Mouse (Mus musculus): Measurements from ENCODE around the gene Zfp607a. TPM values are rescaled to one million over a fixed set of nuclear protein-coding genes. Genes with fewer than 3 reads are reported as not detected.

Zfp607a gene
- polyA plus RNA-seq (2016; fragmentation: Nextera tagmentation; extraction: Ambion mirVana): 3.7 and 4.4 TPM in 2 replicates

DNA sequence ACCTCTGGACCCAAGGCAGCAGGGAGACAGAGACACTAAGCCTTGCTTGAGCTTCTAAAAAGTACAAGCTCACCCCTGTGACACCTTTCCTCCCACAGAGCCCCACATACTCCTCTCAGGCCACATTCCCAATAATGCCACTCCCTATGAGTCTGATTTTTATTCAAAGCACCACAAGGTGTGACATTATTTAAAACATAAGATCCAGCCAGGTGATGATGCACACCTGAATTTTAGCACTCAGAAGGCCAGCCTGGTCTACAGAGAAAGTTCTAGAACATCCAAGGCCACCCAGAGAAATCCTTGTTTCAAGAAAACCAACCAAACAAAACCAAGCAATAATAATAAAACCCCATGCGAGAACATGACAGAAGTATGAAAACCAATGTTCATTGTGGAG lies at the start of gene Zfp607a:
TSS of gene Zfp607a (plus strand) at position 301 of the 400 bp plus-strand sequence.
- Histone ChIP-seq H3K36me3 (peaks cover 18% of the 10 kb centered on the region), H3K9me3 (replicated peaks) (no peaks in the 10 kb centered on the region), H3K27me3 (replicated peaks) (no peaks in the 10 kb centered on the region), H3K27ac (ENCODE audit: poor library complexity, severe bottlenecking) (no peak within 1 kb of the TSS), H3K4me1 (replicated peaks) (peaks cover 12% of the 10 kb centered on the region), H3K4me3 (no peak within 1 kb of the TSS), H3K9ac (no peak within 1 kb of the TSS), H3K4me2 (no peak within 1 kb of the TSS)
- no peak for ATAC-seq (ENCODE audit: insufficient number of reproducible peaks, low FRiP score)
- 89% methylated on average over 1 of the region's 1 CpGs for WGBS

DNA sequence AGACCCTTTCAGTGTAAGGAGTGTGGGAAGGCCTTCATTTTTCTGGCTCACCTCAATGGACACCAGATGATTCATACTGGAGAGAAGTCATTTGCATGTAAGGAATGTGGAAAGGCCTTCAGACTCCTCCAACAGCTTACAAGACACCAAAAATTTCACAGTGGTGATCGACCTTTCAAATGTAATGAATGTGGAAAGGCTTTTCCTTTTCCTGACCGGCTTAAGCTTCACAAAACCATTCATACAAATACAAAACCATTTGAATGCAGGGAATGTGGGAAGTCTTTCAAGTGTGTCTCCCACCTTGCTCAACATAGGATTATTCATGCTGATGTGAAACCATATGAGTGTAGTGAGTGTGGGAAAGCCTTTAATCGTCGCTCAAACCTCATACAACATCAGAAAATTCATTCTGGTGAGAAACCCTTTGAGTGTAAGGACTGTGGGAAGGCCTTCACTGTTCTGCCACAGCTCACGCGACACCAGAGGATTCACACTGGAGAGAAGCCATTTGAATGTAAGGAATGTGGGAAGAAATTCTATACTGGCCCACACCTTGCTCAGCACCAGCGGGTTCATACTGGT lies 38.7 kb upstream of the Zfp607a start:
- ATAC-seq (ENCODE audit: insufficient number of reproducible peaks, low FRiP score): no peak
- no peak overlapping the region for H3K9ac ChIP-seq
- WGBS: 93% methylated on average over 7 of the region's 7 CpGs
- H3K4me1 ChIP-seq (replicated peaks): no peaks in the 10 kb centered on the region; the same call in 1 of the 2 replicates
- no peak overlapping the region for H3K4me2 ChIP-seq
- H3K27ac ChIP-seq (ENCODE audit: poor library complexity, severe bottlenecking): no peak overlapping the region
- H3K27me3 ChIP-seq (replicated peaks): no peaks in the 10 kb centered on the region
- peaks cover 44% of the 10 kb centered on the region for H3K36me3 ChIP-seq
- no peaks in the 10 kb centered on the region for H3K9me3 ChIP-seq (replicated peaks)
- no peak overlapping the region for H3K4me3 ChIP-seq

DNA sequence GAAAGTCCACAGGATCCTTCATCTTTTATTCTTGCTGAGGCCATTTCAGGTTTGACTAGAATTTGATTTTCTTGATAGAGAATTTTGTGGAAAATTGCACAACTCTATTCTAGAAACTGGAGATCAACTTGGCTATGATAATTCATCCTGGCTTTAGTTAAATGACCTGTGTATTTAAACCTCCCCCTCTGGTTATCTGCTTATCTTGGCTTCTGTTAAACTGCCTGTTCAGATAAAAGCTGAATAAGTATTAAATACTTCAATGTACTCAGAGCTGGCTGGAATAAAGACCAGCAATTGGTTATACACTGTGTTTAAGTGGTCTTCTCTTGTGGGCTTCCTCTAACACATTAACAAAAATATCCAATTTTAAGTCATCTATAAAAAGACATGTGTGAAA lies 34.7 kb upstream of the Zfp607a start:
- no peak overlapping the region for H3K4me3 ChIP-seq
- peaks cover 4% of the 10 kb centered on the region; the same call in 1 of the 2 replicates for H3K9me3 ChIP-seq (replicated peaks)
- H3K36me3 ChIP-seq: peaks cover 21% of the 10 kb centered on the region
- H3K9ac ChIP-seq: no peak overlapping the region
- ATAC-seq (ENCODE audit: insufficient number of reproducible peaks, low FRiP score): no peak
- no peaks in the 10 kb centered on the region; the same call in 1 of the 2 replicates for H3K4me1 ChIP-seq (replicated peaks)
- H3K27me3 ChIP-seq (replicated peaks): no peaks in the 10 kb centered on the region
- H3K27ac ChIP-seq (ENCODE audit: poor library complexity, severe bottlenecking): no peak overlapping the region
- no peak overlapping the region for H3K4me2 ChIP-seq

DNA sequence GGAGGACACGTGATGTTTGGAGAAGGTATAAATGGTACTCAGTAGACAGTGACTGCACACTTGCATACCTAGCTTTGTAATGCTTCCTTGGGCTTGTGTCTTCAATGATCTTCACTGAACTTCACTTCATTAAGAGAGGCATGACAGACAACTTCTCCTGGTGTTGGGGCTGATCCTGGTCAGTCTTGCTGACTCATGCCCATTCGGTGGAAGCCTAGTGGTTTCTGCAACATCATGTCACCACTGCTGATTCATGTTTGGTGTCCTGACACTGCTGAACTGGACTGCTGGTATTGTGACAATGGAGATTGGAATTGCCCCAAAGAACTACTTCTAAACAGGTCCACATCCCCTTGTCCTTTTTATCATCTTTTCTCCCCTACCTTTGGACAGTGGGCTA lies 23.2 kb upstream of the Zfp607a start:
- H3K27me3 ChIP-seq (replicated peaks): 0 out of 2 replicates have a peak, but pooled peaks cover 7% of the 10 kb centered on the region
- no peaks in the 10 kb centered on the region for H3K9me3 ChIP-seq (replicated peaks)
- 67% methylated on average over 2 of the region's 2 CpGs for WGBS
- no peak overlapping the region for H3K9ac ChIP-seq
- no peak overlapping the region for H3K27ac ChIP-seq (ENCODE audit: poor library complexity, severe bottlenecking)
- no peaks in the 10 kb centered on the region for H3K36me3 ChIP-seq
- no peak overlapping the region for H3K4me3 ChIP-seq
- peak; percentile 60; the same call in 1 of the 2 replicates for ATAC-seq (ENCODE audit: insufficient number of reproducible peaks, low FRiP score)
- H3K4me2 ChIP-seq: no peak overlapping the region
- H3K4me1 ChIP-seq (replicated peaks): peaks cover 3% of the 10 kb centered on the region

DNA sequence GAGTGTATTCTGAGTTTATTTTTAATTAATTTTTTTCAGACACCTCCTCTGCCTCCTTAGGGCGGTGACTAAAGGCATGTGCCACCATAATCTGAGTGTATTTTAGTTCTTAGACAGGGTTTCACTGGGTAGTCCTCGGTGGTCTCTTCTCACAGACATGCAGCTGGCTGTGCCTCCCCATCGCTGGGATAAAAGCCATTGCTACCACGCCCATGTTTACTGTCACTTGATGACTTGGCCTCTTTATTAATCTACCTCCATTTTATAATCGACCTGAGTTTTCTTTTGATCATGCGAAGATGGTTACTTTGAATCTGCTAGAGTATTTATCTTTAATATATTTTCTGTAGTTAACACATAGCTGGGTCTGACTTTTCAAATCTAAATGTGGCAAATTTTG lies 19.4 kb upstream of the Zfp607a start:
- Histone ChIP-seq H3K4me2 (peak overlapping the region; percentile 67), H3K4me1 (replicated peaks) (peaks cover 10% of the 10 kb centered on the region), H3K9me3 (replicated peaks) (no peaks in the 10 kb centered on the region), H3K27ac (ENCODE audit: poor library complexity, severe bottlenecking) (peak overlapping the region; percentile 81), H3K9ac (peak overlapping the region; percentile 83), H3K27me3 (replicated peaks) (no peaks in the 10 kb centered on the region), H3K36me3 (peaks cover 7% of the 10 kb centered on the region; the same call in 1 of the 2 replicates), H3K4me3 (peak overlapping the region; percentile 81)
- ATAC-seq (ENCODE audit: insufficient number of reproducible peaks, low FRiP score): no peak
- 41% methylated on average over 6 of the region's 6 CpGs for WGBS

DNA sequence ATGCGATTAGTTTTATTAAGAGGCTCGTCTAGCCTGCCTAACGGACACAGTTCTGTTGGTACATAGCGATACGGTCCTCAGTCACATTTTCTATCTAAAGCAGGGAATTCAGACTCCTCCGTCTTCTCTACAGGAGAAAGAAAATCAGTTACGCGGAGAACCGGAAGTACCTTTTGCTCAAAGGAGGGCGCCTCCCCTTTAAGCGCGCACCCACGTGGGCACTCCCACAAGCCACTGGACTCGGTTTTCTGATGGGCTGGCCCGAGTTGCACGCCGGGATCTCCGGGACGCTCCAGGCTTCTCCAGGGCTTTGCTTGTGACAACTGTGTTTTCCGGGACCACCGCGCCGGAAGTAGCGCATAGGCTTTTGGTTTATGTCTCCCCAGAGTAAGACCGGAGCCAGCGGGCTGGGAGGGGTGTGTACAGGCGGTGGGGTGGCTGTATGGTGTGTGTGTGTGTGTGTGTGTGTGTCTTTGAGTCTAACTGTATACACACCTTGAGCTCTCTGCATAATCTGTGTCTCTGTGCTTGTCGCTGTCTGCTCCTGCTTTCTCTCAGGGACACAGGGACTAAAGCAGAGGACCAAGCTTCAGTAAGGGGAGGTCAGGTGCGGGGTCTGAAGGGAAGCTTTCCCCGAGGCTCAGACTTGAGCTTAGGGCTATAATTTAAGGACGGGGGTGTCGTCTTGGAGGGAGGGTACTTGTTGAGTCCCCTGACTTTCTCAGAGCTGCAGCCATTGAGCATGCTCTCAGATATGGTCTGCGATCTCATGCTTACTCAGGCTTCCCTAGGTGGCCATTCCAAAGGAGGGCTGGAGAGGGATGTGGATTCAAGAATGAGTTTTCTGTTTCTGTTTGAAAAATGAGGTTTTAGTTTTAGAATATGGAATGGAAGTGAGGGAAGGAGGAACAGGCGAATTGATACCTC lies 18.7 kb upstream of the Zfp607a start, which contains the start of gene Zfp59:
TSS of gene Zfp59 (plus strand) at position 285 of the 927 bp plus-strand sequence.
- no peaks in the 10 kb centered on the region for H3K9me3 ChIP-seq (replicated peaks)
- H3K27ac ChIP-seq (ENCODE audit: poor library complexity, severe bottlenecking): peak within 1 kb of the TSS; percentile 81
- H3K27me3 ChIP-seq (replicated peaks): no peaks in the 10 kb centered on the region
- H3K36me3 ChIP-seq: peaks cover 8% of the 10 kb centered on the region
- peak within 1 kb of the TSS; percentile 81 for H3K4me3 ChIP-seq
- H3K9ac ChIP-seq: peak within 1 kb of the TSS; percentile 83
- peak; percentile 96 for ATAC-seq (ENCODE audit: insufficient number of reproducible peaks, low FRiP score)
- 3% methylated on average over 34 of the region's 34 CpGs for WGBS
- H3K4me1 ChIP-seq (replicated peaks): peaks cover 10% of the 10 kb centered on the region
- H3K4me2 ChIP-seq: peak within 1 kb of the TSS; percentile 67

DNA sequence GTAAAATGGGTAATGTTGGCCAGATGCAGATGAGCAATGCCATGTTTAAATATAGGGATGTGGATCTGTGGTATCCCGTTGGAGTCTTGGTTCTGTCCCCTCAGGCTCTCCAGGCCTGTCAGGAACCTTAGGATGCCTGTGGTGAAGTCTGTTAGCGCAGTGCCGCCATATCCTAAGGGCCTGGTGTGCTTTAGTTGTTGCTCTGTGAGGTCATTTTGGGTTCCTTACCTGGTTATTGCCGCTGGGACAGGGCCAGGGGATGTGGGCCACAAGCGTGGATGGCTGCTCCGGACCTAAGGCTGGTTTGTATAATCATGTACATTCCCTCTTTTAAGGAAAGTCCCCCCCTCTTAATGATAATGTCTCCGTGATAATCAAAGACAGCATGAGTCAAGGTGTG lies 17.7 kb upstream of the Zfp607a start:
- WGBS: 95% methylated on average over 7 of the region's 7 CpGs
- Histone ChIP-seq H3K9me3 (replicated peaks) (no peaks in the 10 kb centered on the region), H3K4me2 (peak overlapping the region; percentile 67), H3K36me3 (peaks cover 14% of the 10 kb centered on the region), H3K27me3 (replicated peaks) (no peaks in the 10 kb centered on the region), H3K4me1 (replicated peaks) (peaks cover 10% of the 10 kb centered on the region), H3K27ac (ENCODE audit: poor library complexity, severe bottlenecking) (no peak overlapping the region), H3K9ac (no peak overlapping the region), H3K4me3 (peak overlapping the region; percentile 81)
- no peak for ATAC-seq (ENCODE audit: insufficient number of reproducible peaks, low FRiP score)

DNA sequence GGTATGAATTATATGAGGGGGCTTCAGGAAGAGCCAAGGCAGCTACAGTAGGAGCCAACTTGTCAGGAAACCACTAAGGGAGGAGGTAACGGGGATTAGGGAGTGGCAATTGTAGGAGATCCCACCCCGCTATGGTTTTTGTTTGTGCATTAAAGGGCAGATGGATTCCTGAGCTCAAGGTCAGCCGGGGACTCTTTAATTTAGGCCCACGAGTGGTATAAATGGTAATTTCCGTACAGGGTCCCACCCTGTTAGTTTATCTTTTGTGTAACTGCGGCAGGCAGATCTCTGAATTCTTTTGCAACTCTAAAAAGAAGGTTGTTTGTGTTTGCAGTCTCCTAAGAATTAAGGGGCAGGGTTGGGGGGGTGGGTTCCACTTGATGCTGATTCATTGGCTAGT lies 17.2 kb upstream of the Zfp607a start:
- peaks cover 19% of the 10 kb centered on the region for H3K36me3 ChIP-seq
- no peak overlapping the region for H3K9ac ChIP-seq
- H3K4me1 ChIP-seq (replicated peaks): peaks cover 10% of the 10 kb centered on the region
- H3K4me2 ChIP-seq: no peak overlapping the region
- no peak for ATAC-seq (ENCODE audit: insufficient number of reproducible peaks, low FRiP score)
- H3K4me3 ChIP-seq: no peak overlapping the region
- H3K27ac ChIP-seq (ENCODE audit: poor library complexity, severe bottlenecking): no peak overlapping the region
- H3K27me3 ChIP-seq (replicated peaks): no peaks in the 10 kb centered on the region
- WGBS: 82% methylated on average over 6 of the region's 6 CpGs
- no peaks in the 10 kb centered on the region for H3K9me3 ChIP-seq (replicated peaks)

DNA sequence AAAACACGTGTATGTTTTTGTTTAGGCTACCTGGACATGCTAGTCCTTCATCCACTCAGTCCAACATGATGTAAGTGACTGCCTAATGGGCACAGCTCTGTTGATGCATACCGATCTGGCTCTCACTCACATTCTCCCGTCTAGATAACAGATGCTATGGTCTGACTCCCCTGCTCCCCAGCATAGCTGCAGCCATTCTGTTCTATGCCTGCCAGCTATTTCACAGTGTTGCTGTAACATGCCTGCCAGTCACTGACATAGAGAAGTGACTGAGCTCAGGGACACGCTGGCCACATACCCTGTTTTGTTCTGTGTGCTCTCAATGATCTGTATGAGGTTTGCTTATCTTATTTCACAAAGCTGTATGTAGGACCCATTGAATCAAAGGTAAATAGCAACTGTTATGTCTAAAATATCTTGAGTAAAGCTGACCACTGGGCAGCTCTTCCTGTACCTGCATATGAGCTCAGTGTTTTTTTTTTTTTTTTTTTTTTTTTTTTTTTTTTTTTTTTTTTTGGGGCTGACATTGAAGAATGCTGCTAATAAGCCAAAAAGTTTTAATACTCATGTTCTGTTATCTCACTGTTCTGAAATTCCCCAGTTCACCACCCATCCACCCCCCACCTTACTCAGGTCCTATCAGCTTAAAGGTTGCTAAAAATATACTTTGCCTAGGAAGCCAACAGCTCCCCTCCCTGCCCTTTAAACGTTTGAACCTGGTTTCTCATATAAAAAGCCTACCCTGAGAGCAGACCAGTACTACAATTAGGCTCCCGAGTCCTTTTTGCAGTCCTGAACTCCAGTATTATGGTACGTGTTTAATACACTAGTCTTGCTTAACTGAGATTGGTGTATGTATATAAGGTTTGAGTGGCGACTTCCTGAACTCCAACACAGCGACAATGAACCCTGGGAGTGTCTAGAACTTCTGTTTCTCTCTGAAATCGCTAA lies 2.2 kb downstream of the Zfp607a start:
- Histone ChIP-seq H3K4me3 (peak overlapping the region; percentile 64), H3K4me2 (peak overlapping the region; percentile 77), H3K36me3 (peaks cover 15% of the 10 kb centered on the region), H3K4me1 (replicated peaks) (peaks cover 12% of the 10 kb centered on the region), H3K27ac (ENCODE audit: poor library complexity, severe bottlenecking) (peak overlapping the region; percentile 84), H3K27me3 (replicated peaks) (no peaks in the 10 kb centered on the region), H3K9me3 (replicated peaks) (no peaks in the 10 kb centered on the region), H3K9ac (peak overlapping the region; percentile 67)
- 12% methylated on average over 10 of the region's 10 CpGs for WGBS
- peak; percentile 46 for ATAC-seq (ENCODE audit: insufficient number of reproducible peaks, low FRiP score)

DNA sequence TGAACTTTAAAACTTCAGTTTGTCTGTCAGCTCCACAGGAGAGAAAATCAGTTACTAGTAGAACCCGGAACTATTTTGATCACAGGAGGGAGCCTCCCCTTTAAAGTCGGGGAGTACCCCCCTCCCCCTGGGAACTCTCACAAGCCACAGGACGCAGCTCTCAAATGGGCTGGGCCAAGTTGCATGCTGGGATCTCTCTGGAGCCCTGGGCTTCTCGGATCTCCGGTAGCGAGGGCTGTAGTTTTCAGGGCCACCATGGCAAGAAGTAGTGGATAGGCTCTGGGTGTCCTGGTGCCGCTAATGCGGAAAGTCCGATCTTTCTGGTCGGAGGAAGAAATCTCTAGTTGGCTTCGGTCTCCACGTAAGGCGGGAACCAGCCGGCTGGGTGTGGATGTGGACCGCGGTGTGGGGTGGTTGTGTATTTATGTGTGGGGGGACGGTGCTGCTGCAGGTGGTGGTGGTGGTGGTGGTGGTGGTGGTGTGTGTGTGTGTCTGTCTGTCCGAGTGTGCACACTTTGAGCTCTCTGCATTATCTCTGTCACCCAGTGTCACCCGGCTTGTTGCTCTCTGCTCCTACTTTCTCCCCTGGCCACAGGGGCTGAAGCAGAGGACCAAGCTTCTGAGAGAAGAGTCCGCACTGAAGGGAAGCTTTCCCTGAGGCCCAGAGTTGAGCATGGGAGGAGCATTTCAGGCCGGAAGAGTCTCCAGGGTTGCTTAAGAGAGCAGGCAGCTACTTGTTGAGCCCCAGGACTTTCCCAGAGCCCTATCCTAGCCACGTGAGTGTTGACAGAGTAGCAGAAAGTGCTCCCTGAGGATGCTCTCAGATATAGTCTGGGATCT lies 3.3 kb downstream of the Zfp607a start:
- H3K27ac ChIP-seq (ENCODE audit: poor library complexity, severe bottlenecking): peak overlapping the region; percentile 84
- H3K27me3 ChIP-seq (replicated peaks): no peaks in the 10 kb centered on the region
- peaks cover 12% of the 10 kb centered on the region for H3K4me1 ChIP-seq (replicated peaks)
- H3K9ac ChIP-seq: peak overlapping the region; percentile 67
- peaks cover 22% of the 10 kb centered on the region for H3K36me3 ChIP-seq
- under 1% methylated on average over 22 of the region's 22 CpGs for WGBS
- no peaks in the 10 kb centered on the region for H3K9me3 ChIP-seq (replicated peaks)
- peak overlapping the region; percentile 64 for H3K4me3 ChIP-seq
- peak overlapping the region; percentile 77 for H3K4me2 ChIP-seq
- peak; percentile 91 for ATAC-seq (ENCODE audit: insufficient number of reproducible peaks, low FRiP score)
